Mouse (Mus musculus): ENCODE measurements around the gene Hivep3.
A peak's percentile ranks its signal among the peaks of the same experiment; 100 is the strongest.

Hivep3 gene

GRCm38 (mm10) chr4:120062198-120062597, 328.6 kb downstream of the Hivep3 start:
- no peak for DNase-seq

DNA sequence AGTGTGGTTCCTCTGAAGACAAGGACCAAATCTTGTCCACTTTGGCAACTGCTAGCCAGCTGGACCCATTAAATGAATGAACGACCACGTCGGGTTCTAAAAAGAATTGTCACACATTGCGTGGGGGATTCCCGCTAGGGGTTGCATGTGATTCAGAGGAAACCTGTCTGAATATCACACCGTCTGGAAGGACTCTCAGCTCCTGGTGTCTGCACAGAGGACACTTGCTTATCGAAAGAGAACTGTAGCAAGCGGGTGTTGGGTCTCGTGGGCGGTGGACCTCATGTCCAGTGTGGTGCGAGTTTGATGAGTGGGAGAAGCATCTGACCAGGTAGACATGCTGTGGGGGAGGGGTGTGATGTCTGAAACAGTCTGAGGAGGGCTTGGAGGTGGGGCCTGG, 329.2 kb downstream of the Hivep3 start:
- no peak for DNase-seq

DNA sequence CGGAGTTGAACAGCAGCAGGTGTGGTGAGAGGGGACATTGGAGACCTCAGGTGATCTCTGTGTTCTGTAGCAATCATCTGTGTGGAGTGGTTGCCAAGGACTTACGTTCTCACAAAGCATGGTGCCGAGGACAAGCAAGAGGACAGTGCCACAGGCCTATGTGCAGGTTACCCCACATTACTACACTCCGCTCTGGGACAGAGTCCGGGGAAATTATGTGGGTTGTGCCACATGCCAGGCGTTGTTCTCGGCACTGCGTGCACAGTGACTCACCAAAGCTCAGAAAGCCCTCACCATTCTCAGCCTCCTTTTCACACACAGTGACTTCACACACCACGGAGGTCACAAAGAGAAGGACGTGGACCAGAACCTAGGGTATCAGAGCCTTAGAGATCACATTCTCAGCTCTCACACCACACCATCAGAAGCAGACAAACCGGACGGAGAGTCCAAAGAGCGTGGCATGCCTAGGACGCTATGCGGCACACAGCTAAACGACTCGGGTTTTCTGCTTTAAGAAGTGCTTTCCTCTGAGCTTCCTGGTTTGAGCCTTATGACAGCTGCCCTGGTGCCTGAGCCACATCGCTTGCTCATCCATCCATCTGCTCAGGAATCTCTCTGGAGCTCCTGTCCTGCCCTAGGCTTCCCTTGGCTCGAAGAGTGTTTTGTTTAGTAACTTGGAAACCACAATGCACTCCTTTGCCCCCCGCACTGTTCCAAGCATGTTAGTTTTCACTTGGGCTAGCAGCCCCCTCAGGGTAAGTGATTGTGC, 330.0 kb downstream of the Hivep3 start:
- DNase-seq: no peak

- DNase-seq: no peak
Observed at GRCm38 (mm10) chr4:120064696-120065095, 331.1 kb downstream of the Hivep3 start, which contains the start of gene AL607142.1. AL607142.1 (plus strand) TSS chr4:120064996.

GRCm38 (mm10) chr4:120066841-120067591, 333.4 kb downstream of the Hivep3 start:
- DNase-seq: no peak

GRCm38 (mm10) chr4:120067592-120068235, 334.1 kb downstream of the Hivep3 start:
- DNase-seq: peak in 1 of 2 experiments; percentile 43

- DNase-seq: no peak
Observed at GRCm38 (mm10) chr4:120068883-120069581, 335.4 kb downstream of the Hivep3 start.

- no peak for DNase-seq
Observed at GRCm38 (mm10) chr4:120069582-120069980, 336.0 kb downstream of the Hivep3 start.

GRCm38 (mm10) chr4:120071411-120071810, 337.8 kb downstream of the Hivep3 start:
- DNase-seq: no peak

GRCm38 (mm10) chr4:120071842-120072507, 338.4 kb downstream of the Hivep3 start:
- peak; percentile 47 for DNase-seq

- DNase-seq: peak in 1 of 2 experiments; percentile 42
Observed at GRCm38 (mm10) chr4:120074061-120074460, 340.5 kb downstream of the Hivep3 start.

GRCm38 (mm10) chr4:120077322-120077721, 343.7 kb downstream of the Hivep3 start:
- no peak for DNase-seq

- DNase-seq: no peak
Observed at GRCm38 (mm10) chr4:120082527-120082926, 348.9 kb downstream of the Hivep3 start.

GRCm38 (mm10) chr4:120083700-120084099, 350.1 kb downstream of the Hivep3 start:
- DNase-seq: no peak

DNA sequence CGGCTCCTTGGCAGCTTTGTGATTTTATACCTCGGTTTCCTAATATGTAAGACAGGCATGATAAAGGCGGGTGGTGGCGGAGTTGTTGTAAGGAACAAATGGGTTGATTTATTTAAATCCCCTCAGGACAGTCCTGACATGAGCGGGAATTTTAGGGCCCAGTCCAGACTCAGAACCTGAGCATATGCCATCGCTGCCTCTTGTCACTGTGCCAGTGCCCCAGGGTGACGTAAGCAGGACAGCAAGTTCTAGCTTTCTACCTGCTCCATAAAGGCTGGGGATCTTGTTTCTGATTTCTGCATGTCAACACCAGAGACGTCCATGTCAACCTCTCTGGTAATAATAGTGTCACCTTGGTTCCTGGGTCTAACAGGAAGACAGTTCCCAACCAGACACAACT, 356.0 kb downstream of the Hivep3 start:
- DNase-seq: peak; percentile 87 to 90

GRCm38 (mm10) chr4:120091997-120092783, 358.6 kb downstream of the Hivep3 start:
- peak; percentile 51 to 53 for DNase-seq

- DNase-seq: no peak
Observed at GRCm38 (mm10) chr4:120096935-120097334, 363.4 kb downstream of the Hivep3 start.

- no peak for DNase-seq
Observed at GRCm38 (mm10) chr4:120101186-120101585, 367.6 kb downstream of the Hivep3 start.

DNA sequence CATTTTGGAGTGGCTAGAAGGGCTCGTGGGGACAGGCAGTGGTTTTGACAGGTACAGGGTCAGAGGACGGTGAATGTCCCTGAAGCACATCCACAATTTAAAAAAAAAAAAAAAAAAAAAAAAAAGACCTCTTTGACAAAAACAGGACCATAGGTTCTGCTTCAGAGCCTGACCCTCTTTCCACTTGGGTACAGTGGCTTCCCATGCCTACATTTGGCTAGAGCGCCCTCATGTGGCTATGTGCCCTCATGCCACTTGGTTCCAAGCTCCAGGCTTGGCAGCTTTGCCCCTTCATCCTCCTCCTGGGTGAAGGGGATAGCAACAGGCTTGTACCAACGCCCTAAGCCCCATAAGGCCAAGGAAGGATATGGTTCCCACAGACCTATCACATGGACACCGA, 371.0 kb downstream of the Hivep3 start:
- DNase-seq: peak; percentile 85 to 91

GRCm38 (mm10) chr4:120106362-120106761, 372.8 kb downstream of the Hivep3 start:
- DNase-seq: no peak

- DNase-seq: peak in 1 of 2 experiments; percentile 5
Observed at GRCm38 (mm10) chr4:120107787-120108186, 374.2 kb downstream of the Hivep3 start.

Measured in cerebellum, postnatal 25 days (tissue).